Mouse (Mus musculus) neural tube, embryonic 11.5 days (tissue): ENCODE measurements around the gene Spock1. TPM values are rescaled to one million over a fixed set of nuclear protein-coding genes. Genes with fewer than 3 reads are reported as not detected.

Experiments
- ATAC-seq: fragments of 200-750 bp; cut with Nextera tagmentation; 2 replicates; pipeline ENCODE4 v1.8.0; 2017; ENCODE audit warnings: moderate number of reproducible peaks, mild to moderate bottlenecking, moderate TSS enrichment, moderate library complexity; ENCODE audit not compliant: insufficient read depth, low FRiP score, low TSS enrichment
- DNase-seq: peaks from one replicate; pipeline ENCODE4 v3.0.0-alpha.2; 2015; ENCODE audit warnings: low spot score
- H3K27ac ChIP-seq: fragments of 300-500 bp; sonication (generic); 2 replicates; pipeline ENCODE4 v1.5.1; 2014; ENCODE audit warnings: low read depth, mild to moderate bottlenecking, low read length
- H3K27me3 ChIP-seq: fragments of 300-500 bp; sonication (generic); 2 replicates; pipeline ENCODE4 v1.6.1; 2014; ENCODE audit warnings: mild to moderate bottlenecking, low read length, mixed read lengths; ENCODE audit not compliant: control insufficient read depth, insufficient read depth
- H3K36me3 ChIP-seq: fragments of 300-500 bp; sonication (generic); 2 replicates; pipeline ENCODE4 v1.6.1; 2014; ENCODE audit warnings: mild to moderate bottlenecking, low read length, moderate library complexity, mixed read lengths; ENCODE audit not compliant: control insufficient read depth, insufficient read depth
- H3K4me1 ChIP-seq: fragments of 300-500 bp; sonication (generic); 2 replicates; pipeline ENCODE4 v1.6.1; 2014; ENCODE audit warnings: low read length, mixed read lengths; ENCODE audit not compliant: control insufficient read depth, insufficient read depth
- H3K4me2 ChIP-seq: fragments of 300-500 bp; sonication (generic); 2 replicates; pipeline ENCODE4 v1.6.1; 2014; ENCODE audit warnings: low read depth, mild to moderate bottlenecking, moderate library complexity
- H3K4me3 ChIP-seq: fragments of 300-500 bp; sonication (generic); 2 replicates; pipeline ENCODE4 v1.5.1; 2014; ENCODE audit warnings: low read depth, low read length
- H3K9ac ChIP-seq: fragments of 300-500 bp; sonication (generic); 2 replicates; pipeline ENCODE4 v1.6.1; 2014; ENCODE audit warnings: mild to moderate bottlenecking, low read length
- H3K9me3 ChIP-seq: fragments of 300-500 bp; sonication (generic); 2 replicates; pipeline ENCODE4 v1.6.1; 2016; ENCODE audit warnings: low read length; ENCODE audit not compliant: control insufficient read depth
- WGBS: fragments of 180-500 bp; shearing (Covaris S2); extraction: QIAGEN DNeasy Blood & Tissue Kit; methylation state at CpG from one replicate; pipeline ENCODE4 v1.1.7; 2014; 5-methylcytosine and 5-hydroxymethylcytosine counted together
- polyA plus RNA-seq: library from polyadenylated mRNA; unstranded; fragments of >200 nt; fragmentation: Nextera tagmentation; extraction: Ambion mirVana; gene quantifications from 2 replicates; pipeline ENCODE4 v1.2.1, GENCODE M21; 2014

The Spock1 gene
- polyA plus RNA-seq, 1 experiment from 2014 or later, result 23.3 TPM

DNA sequence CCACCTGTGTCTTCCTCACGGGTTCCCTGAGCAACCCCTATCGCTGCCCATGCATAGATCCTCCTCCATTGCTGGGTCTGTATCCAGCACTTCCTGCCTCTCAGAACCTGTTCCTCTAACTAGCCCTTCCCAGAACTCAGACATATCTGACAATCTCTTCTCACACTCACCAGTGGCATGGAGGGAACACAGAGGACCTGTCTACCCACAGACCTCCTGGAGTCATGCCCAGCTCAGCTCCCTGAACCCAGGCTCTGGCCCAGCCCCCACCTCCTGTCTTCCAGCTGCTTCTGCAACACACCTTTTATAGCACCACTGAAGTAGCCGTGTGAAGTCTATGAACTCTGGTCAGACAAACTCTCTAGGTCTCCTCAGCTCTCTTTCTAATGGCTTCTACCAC is 101.3 kb downstream of the Spock1 start:
- Histone ChIP-seq H3K9me3 (no peaks in the 10 kb centered on the region), H3K36me3 (no peaks in the 10 kb centered on the region), H3K27ac (no peak overlapping the region), H3K4me1 (no peaks in the 10 kb centered on the region), H3K27me3 (no peaks in the 10 kb centered on the region), H3K4me3 (no peak overlapping the region), H3K4me2 (no peak overlapping the region), H3K9ac (no peak overlapping the region)
- ATAC-seq, result no peak
- 82% methylated on average over 3 of the region's 3 CpGs for WGBS
- no peak for DNase-seq

GRCm38 (mm10) chr13:57806301-57806700 is 101.8 kb downstream of the Spock1 start:
- no peaks in the 10 kb centered on the region for H3K4me1 ChIP-seq
- ATAC-seq (no peak), DNase-seq (no peak)
- H3K9me3 ChIP-seq, result no peaks in the 10 kb centered on the region
- H3K36me3 ChIP-seq, result no peaks in the 10 kb centered on the region
- WGBS, result 83% methylated on average over 6 of the region's 6 CpGs
- no peak overlapping the region for H3K4me2 ChIP-seq
- H3K9ac ChIP-seq, result no peak overlapping the region
- no peaks in the 10 kb centered on the region for H3K27me3 ChIP-seq
- H3K4me3 ChIP-seq, result no peak overlapping the region
- H3K27ac ChIP-seq, result no peak overlapping the region

- no peaks in the 10 kb centered on the region for H3K9me3 ChIP-seq
- no peak for DNase-seq
- H3K9ac ChIP-seq, result no peak overlapping the region
- no peaks in the 10 kb centered on the region for H3K4me1 ChIP-seq
- H3K4me3 ChIP-seq, result no peak overlapping the region
- WGBS, result 93% methylated on average over 2 of the region's 2 CpGs
- H3K27me3 ChIP-seq, result no peaks in the 10 kb centered on the region
- ATAC-seq, result no peak
- no peak overlapping the region for H3K27ac ChIP-seq
- no peak overlapping the region for H3K4me2 ChIP-seq
- H3K36me3 ChIP-seq, result no peaks in the 10 kb centered on the region
These were observed 109.5 kb downstream of the Spock1 start for GRCm38 (mm10) chr13:57798633-57799032.

DNA sequence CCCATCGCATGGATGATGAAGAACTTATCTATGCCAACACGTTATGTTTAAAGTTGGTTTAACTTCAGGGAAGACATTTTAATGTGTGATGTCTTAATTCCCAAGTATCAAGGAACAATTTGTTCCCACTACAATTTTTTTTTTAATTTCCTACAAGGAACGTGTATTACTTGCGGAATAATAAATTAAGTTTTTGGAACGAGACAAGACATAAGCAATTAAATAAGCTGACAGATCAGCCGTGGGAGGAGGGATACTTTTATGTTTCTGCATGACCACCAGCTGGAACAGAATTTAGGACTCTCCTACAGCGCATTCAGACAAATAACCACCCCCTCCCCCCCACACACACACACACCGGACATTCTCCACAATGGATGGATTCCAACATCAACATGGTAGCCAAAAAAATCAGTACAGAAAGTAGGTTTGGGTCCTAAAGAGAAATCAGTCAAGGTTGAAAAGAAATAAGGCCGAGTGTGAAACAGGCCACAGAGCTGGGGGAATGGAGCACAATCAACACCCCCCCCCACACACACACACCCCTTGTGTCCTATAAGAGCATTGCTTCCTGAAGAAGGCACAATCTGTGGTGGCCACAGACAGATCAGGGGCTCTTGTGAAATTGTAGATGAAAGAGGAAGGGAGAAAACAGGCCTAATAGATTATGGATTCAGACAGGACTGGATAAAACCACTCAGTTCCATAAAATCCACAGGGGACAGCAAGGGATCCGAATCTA is 111.0 kb downstream of the Spock1 start:
- Histone ChIP-seq H3K4me3 (no peak overlapping the region), H3K27me3 (no peaks in the 10 kb centered on the region), H3K9me3 (no peaks in the 10 kb centered on the region), H3K36me3 (no peaks in the 10 kb centered on the region), H3K4me1 (no peaks in the 10 kb centered on the region), H3K9ac (no peak overlapping the region), H3K27ac (no peak overlapping the region), H3K4me2 (no peak overlapping the region)
- ATAC-seq (no peak), DNase-seq (no peak)
- 86% methylated on average over 10 of the region's 10 CpGs for WGBS

DNA sequence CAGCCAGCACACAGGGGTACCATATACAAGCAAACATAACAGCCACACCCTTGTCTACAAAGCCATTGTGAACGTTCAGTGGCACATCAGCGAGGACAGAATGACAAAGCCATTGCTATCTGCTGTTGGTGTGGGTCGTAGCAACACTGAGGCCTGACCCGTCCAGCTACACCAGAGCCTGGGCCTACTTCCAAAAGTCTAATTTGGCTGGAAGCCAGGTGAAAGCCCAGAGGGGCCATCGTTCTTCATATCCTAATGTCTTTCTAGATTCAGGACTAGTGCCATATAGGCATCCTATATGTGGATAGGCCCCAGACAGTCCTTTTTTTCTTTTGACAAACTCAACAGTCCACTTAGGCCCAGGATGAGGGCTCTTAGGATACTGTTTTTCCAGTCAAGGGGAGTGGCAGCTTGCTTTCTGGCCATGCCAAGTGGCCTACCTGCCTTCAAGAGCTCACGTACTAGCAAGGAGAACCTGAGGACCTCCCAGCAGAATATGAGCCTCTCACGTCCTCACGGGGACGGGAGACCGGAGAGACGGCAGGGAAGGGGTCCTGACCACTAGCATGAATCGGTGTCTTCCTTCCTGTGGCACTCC is 114.4 kb downstream of the Spock1 start:
- no peaks in the 10 kb centered on the region; the same call in 1 of the 2 replicates for H3K4me1 ChIP-seq
- H3K4me2 ChIP-seq, result no peak overlapping the region
- H3K4me3 ChIP-seq, result no peak overlapping the region
- H3K9ac ChIP-seq, result no peak overlapping the region
- ATAC-seq (no peak), DNase-seq (no peak)
- no peaks in the 10 kb centered on the region for H3K27me3 ChIP-seq
- H3K36me3 ChIP-seq, result no peaks in the 10 kb centered on the region
- no peak overlapping the region for H3K27ac ChIP-seq
- no peaks in the 10 kb centered on the region for H3K9me3 ChIP-seq
- WGBS, result 91% methylated on average over 12 of the region's 12 CpGs

- Histone ChIP-seq H3K4me2 (no peak overlapping the region), H3K27me3 (no peaks in the 10 kb centered on the region), H3K36me3 (no peaks in the 10 kb centered on the region), H3K9ac (no peak overlapping the region), H3K9me3 (peaks cover 3% of the 10 kb centered on the region; the same call in 1 of the 2 replicates), H3K4me1 (no peaks in the 10 kb centered on the region; the same call in 1 of the 2 replicates), H3K4me3 (no peak overlapping the region), H3K27ac (no peak overlapping the region)
- DNase-seq, result no peak
- WGBS, result 47% methylated on average over 5 of the region's 5 CpGs
- ATAC-seq, result no peak
These were observed 118.3 kb downstream of the Spock1 start for GRCm38 (mm10) chr13:57789796-57790195.

- no peak overlapping the region for H3K27ac ChIP-seq
- H3K4me1 ChIP-seq, result no peaks in the 10 kb centered on the region; the same call in 1 of the 2 replicates
- H3K27me3 ChIP-seq, result no peaks in the 10 kb centered on the region
- H3K9me3 ChIP-seq, result peaks cover 3% of the 10 kb centered on the region; the same call in 1 of the 2 replicates
- no peak overlapping the region for H3K4me2 ChIP-seq
- no peak for DNase-seq
- H3K4me3 ChIP-seq, result no peak overlapping the region
- no peaks in the 10 kb centered on the region for H3K36me3 ChIP-seq
- H3K9ac ChIP-seq, result no peak overlapping the region
- 93% methylated on average over 4 of the region's 4 CpGs for WGBS
- ATAC-seq, result no peak
These were observed 119.8 kb downstream of the Spock1 start for GRCm38 (mm10) chr13:57788299-57788698.

DNA sequence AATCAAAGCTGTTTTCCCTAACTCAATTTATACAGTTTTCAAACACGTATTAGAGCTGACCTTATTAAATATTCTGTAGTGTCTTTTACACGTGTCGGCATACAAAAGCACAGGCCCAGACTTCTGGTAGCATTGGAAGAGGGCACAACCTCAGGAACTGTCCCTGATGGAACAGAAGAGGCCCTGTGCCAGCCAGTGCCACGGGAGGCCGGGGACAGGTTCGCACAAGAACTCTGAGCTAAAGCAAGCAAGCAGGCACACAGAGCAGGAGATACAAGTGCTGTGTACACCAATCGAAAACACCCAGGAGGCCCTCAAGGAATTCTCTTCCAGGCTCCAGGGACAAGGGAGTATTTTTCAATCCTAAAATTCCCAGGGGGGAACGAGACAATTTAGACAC is 121.9 kb downstream of the Spock1 start:
- ATAC-seq, result no peak
- Histone ChIP-seq H3K4me3 (no peak overlapping the region), H3K9me3 (peaks cover 3% of the 10 kb centered on the region; the same call in 1 of the 2 replicates), H3K9ac (no peak overlapping the region), H3K4me1 (no peaks in the 10 kb centered on the region; the same call in 1 of the 2 replicates), H3K4me2 (no peak overlapping the region), H3K36me3 (no peaks in the 10 kb centered on the region), H3K27ac (no peak overlapping the region), H3K27me3 (no peaks in the 10 kb centered on the region)
- WGBS, result 88% methylated on average over 8 of the region's 8 CpGs
- DNase-seq, result no peak

- Histone ChIP-seq H3K4me3 (no peak overlapping the region), H3K27ac (no peak overlapping the region), H3K4me1 (no peaks in the 10 kb centered on the region), H3K4me2 (no peak overlapping the region), H3K27me3 (no peaks in the 10 kb centered on the region), H3K9me3 (no peaks in the 10 kb centered on the region; the same call in 1 of the 2 replicates), H3K9ac (no peak overlapping the region), H3K36me3 (no peaks in the 10 kb centered on the region)
- WGBS, result 85% methylated on average over 12 of the region's 12 CpGs
- DNase-seq, result no peak
- ATAC-seq, result no peak
These were observed 125.2 kb downstream of the Spock1 start for GRCm38 (mm10) chr13:57782975-57783374.
